Mouse (Mus musculus): Measurements from ENCODE around the gene Hnrnpu. TPM values are rescaled to one million over a fixed set of nuclear protein-coding genes. Genes with fewer than 3 reads are reported as not detected.

Gene Hnrnpu
- polyA plus RNA-seq, 1 experiment from 2014 or later: 131 TPM

DNA sequence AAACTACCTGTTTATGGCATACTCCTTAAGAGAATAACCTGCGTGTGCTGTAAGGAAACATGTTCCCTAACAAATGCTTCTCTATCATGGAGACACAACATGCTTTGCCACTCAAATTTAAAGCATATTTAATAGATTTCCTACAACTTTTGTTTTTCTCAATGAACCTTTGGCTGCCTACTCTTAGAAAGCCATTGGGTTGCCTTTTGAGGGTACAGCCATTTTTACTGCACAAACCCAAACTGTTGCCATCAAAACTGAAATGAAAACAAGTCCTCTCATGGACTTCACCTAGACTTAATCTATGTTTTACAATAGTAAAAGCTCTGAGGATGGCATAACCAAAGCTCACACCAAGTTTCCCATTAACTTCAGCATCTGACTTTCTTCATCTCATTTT, 13.0 kb downstream of the Hnrnpu start:
- Histone ChIP-seq H3K9me3 (ENCODE audit: control insufficient read depth) (no peaks in the 10 kb centered on the region), H3K27me3 (replicated peaks; ENCODE audit: control insufficient read depth, insufficient read depth, low read length) (no peaks in the 10 kb centered on the region), H3K4me3 (ENCODE audit: low read depth, low read length) (no peak overlapping the region), H3K36me3 (ENCODE audit: control insufficient read depth, insufficient read depth) (peaks cover 55% of the 10 kb centered on the region), H3K27ac (ENCODE audit: low read depth, low read length) (no peak overlapping the region), H3K4me2 (replicated peaks; ENCODE audit: low read depth) (no peak overlapping the region), H3K4me1 (replicated peaks; ENCODE audit: control insufficient read depth, insufficient read depth, low read length) (0 out of 2 replicates have a peak, but pooled peaks cover 2% of the 10 kb centered on the region), H3K9ac (ENCODE audit: low read depth, low read length) (no peak overlapping the region)
- WGBS: 88% methylated on average over 1 of the region's 1 CpGs
- no peak for TF ChIP-seq CTCF (IDR thresholded peaks at IDR 0.05; ENCODE audit: low read depth)
- no peak for ATAC-seq

DNA sequence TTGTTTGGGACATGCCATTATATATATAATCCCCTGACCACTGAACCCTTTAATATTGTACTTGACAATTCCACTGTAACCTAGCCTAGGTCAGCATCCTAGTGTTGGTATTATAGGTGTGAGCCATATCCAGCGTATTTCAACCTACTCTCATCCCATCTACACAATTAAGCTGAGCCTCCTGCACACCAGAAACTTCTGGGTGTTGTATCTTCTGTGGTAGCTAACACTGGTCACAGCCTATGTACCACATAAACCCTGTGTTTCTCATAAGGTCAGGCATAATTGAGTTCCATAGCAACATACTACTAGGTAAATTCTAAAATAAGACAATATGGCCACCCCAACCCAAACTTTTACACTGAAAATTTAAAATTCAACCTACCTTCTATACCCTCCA, 14.4 kb downstream of the Hnrnpu start:
- Histone ChIP-seq H3K27ac (ENCODE audit: low read depth, low read length) (peak overlapping the region; percentile 46), H3K9me3 (ENCODE audit: control insufficient read depth) (no peaks in the 10 kb centered on the region), H3K9ac (ENCODE audit: low read depth, low read length) (no peak overlapping the region), H3K36me3 (ENCODE audit: control insufficient read depth, insufficient read depth) (peaks cover 51% of the 10 kb centered on the region), H3K4me3 (ENCODE audit: low read depth, low read length) (no peak overlapping the region), H3K27me3 (replicated peaks; ENCODE audit: control insufficient read depth, insufficient read depth, low read length) (no peaks in the 10 kb centered on the region), H3K4me2 (replicated peaks; ENCODE audit: low read depth) (no peak overlapping the region), H3K4me1 (replicated peaks; ENCODE audit: control insufficient read depth, insufficient read depth, low read length) (0 out of 2 replicates have a peak, but pooled peaks cover 2% of the 10 kb centered on the region)
- WGBS: 80% methylated on average over 1 of the region's 1 CpGs
- no peak for TF ChIP-seq CTCF (IDR thresholded peaks at IDR 0.05; ENCODE audit: low read depth)
- no peak for ATAC-seq

DNA sequence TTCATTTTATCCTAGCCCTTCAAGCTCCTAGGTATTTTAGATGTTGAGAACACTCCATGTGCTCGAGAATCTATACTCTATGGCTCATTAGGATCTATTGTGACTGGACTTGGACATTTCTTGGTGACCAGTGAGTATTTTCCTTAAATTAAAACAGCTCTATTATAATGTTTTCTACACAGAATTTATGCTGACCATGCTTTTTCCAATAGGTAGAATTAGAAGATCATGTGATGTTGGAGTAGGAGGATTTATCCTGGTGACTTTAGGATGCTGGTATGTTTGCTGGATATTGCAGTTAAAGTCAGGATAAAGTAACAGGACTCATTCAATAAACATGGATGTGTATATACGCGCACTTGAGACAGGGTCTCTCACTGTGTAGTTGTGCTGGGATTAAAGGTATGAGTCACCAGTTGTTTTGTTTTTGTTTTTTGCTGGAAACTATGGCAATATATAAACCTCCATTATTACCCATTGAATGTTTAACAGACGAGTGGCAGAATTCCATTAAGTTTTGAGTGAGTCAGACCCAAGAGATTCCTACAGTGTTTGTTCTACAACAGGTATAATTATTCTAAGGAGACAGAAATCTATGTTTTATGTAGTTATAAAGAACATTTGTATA, 15.8 kb downstream of the Hnrnpu start:
- H3K36me3 ChIP-seq (ENCODE audit: control insufficient read depth, insufficient read depth): peaks cover 42% of the 10 kb centered on the region
- H3K27ac ChIP-seq (ENCODE audit: low read depth, low read length): no peak overlapping the region
- TF ChIP-seq CTCF (IDR thresholded peaks at IDR 0.05; ENCODE audit: low read depth): no peak
- H3K27me3 ChIP-seq (replicated peaks; ENCODE audit: control insufficient read depth, insufficient read depth, low read length): no peaks in the 10 kb centered on the region
- no peak overlapping the region for H3K9ac ChIP-seq (ENCODE audit: low read depth, low read length)
- no peak for ATAC-seq
- H3K9me3 ChIP-seq (ENCODE audit: control insufficient read depth): no peaks in the 10 kb centered on the region
- H3K4me3 ChIP-seq (ENCODE audit: low read depth, low read length): no peak overlapping the region
- H3K4me1 ChIP-seq (replicated peaks; ENCODE audit: control insufficient read depth, insufficient read depth, low read length): 0 out of 2 replicates have a peak, but pooled peaks cover 2% of the 10 kb centered on the region
- H3K4me2 ChIP-seq (replicated peaks; ENCODE audit: low read depth): no peak overlapping the region; the same call in none of the 2 replicates
- 47% methylated on average over 4 of the region's 4 CpGs for WGBS

DNA sequence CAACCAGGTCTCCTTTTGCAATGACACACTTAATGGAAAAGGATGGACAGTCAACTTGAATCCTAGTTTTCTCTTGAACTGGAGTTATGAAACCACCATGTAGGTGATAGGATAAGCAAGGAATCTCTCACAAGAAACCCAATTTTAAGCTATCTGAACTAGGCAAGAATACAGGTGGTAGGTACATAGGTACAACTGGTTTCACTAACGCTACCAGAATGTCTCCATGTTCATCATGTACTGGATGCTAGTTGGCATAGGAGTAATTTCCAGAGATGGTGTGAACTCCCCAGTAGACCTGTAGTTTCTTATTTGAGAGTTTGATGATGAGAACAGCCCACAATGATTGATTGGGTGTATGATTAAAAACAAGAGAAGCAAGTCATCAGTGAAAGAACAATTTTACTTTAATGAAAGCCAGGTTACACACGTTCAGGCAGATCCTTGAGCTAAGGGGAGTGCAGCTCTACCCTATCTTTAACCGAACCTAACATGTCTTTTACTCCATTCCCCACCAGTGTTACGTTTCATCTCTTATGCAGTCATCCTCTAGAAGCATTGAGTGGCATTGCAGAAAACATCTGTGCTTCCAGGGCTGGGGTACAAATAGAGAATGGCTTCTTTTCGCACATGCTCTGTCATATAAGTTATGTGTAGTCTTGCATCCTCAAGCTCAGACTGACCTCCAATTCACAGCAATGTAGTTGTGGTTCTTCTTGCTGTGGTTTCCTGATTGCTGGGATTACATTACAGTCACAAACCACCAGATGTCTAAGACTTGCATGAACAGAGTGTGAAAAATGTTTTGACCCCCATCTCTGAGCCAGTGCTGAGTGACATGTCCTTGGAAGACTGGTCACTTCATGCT, 16.6 kb downstream of the Hnrnpu start:
- no peak overlapping the region for H3K9ac ChIP-seq (ENCODE audit: low read depth, low read length)
- no peaks in the 10 kb centered on the region for H3K27me3 ChIP-seq (replicated peaks; ENCODE audit: control insufficient read depth, insufficient read depth, low read length)
- 0 out of 2 replicates have a peak, but pooled peaks cover 2% of the 10 kb centered on the region for H3K4me1 ChIP-seq (replicated peaks; ENCODE audit: control insufficient read depth, insufficient read depth, low read length)
- H3K27ac ChIP-seq (ENCODE audit: low read depth, low read length): peak overlapping the region; percentile 57
- TF ChIP-seq CTCF (IDR thresholded peaks at IDR 0.05; ENCODE audit: low read depth): no peak
- H3K4me2 ChIP-seq (replicated peaks; ENCODE audit: low read depth): peak overlapping the region; percentile 69
- no peaks in the 10 kb centered on the region for H3K9me3 ChIP-seq (ENCODE audit: control insufficient read depth)
- H3K4me3 ChIP-seq (ENCODE audit: low read depth, low read length): peak overlapping the region; percentile 65
- no peak for ATAC-seq
- 33% methylated on average over 5 of the region's 5 CpGs for WGBS
- H3K36me3 ChIP-seq (ENCODE audit: control insufficient read depth, insufficient read depth): peaks cover 37% of the 10 kb centered on the region

DNA sequence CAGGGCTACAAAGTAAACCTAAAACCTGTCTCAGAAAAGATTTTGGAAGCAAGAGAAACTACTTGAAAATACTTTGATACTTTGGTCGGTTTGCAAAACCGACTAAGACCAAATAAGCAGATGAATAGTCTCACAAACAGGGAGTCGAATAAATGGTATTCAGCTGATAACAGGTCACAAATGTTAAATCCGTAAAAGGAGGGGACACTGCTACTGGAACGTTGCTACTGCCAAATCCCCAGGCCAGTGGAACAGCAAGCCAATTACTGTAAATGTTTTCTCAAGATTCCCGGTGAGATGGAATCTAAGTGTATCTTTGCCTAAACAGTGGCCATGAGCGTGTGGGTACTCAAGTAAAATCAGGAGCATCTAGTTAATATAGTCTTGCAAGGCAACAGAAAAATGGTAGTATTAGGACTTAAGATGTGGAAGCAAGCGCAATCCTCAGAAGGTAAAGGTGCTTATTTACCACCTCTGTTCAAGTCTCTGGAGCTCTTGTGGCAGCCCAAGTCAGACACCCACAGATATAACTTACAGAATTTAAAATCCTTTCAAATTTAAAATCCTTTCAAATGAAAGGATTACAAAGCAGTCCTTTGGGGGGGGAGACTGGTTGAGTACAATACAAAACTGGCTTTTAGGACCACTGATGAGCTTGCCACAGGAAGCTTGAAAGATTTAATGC, 17.4 kb downstream of the Hnrnpu start:
- Histone ChIP-seq H3K4me1 (replicated peaks; ENCODE audit: control insufficient read depth, insufficient read depth, low read length) (0 out of 2 replicates have a peak, but pooled peaks cover 2% of the 10 kb centered on the region), H3K27ac (ENCODE audit: low read depth, low read length) (peak overlapping the region; percentile 57), H3K4me3 (ENCODE audit: low read depth, low read length) (peak overlapping the region; percentile 65), H3K4me2 (replicated peaks; ENCODE audit: low read depth) (peak overlapping the region; percentile 69), H3K9me3 (ENCODE audit: control insufficient read depth) (no peaks in the 10 kb centered on the region), H3K9ac (ENCODE audit: low read depth, low read length) (peak overlapping the region; percentile 90), H3K36me3 (ENCODE audit: control insufficient read depth, insufficient read depth) (peaks cover 33% of the 10 kb centered on the region), H3K27me3 (replicated peaks; ENCODE audit: control insufficient read depth, insufficient read depth, low read length) (no peaks in the 10 kb centered on the region)
- TF ChIP-seq CTCF (IDR thresholded peaks at IDR 0.05; ENCODE audit: low read depth): no peak
- no peak for ATAC-seq
- 11% methylated on average over 8 of the region's 8 CpGs for WGBS

Measured in intestine, postnatal 0 days (tissue).